Mouse (Mus musculus) brain, embryonic 14.5 days (tissue): ENCODE measurements at regions not wholly inside any gene's neighbourhood (a gene's known extent, or its start where the extent isn't known, plus 50 kb on each side); places are given as distances from the start of the nearest gene placed in this dataset.

Source experiments
- CTCF ChIP-seq: fragments of 200-500 bp; IDR thresholded peaks from 2 replicates; pipeline ENCODE4 v1.5.1; 2012; ENCODE audit warnings: inconsistent platforms, mild to moderate bottlenecking, moderate library complexity, borderline replicate concordance; ENCODE audit not compliant: insufficient read depth, insufficient read length; ENCODE audit errors: extremely low read depth
- POLR2A ChIP-seq: fragments of 200-500 bp; IDR thresholded peaks from 2 replicates; pipeline ENCODE4 v1.6.1; 2012; ENCODE audit warnings: mild to moderate bottlenecking, inconsistent platforms, borderline replicate concordance; ENCODE audit not compliant: poor library complexity, insufficient read depth, insufficient read length, severe bottlenecking; ENCODE audit errors: extremely low read depth

- TF ChIP-seq POLR2A (no peak), CTCF (no peak)
Measured at GRCm38 (mm10) chr11:114331579-114332150, 264.8 kb upstream of the Sdk2 start.
